Mouse (Mus musculus): ENCODE data around the gene Fbxw4.

- no peak for TF ChIP-seq POLR2A (IDR thresholded peaks at IDR 0.05; ENCODE audit: borderline replicate concordance, extremely low read depth, low read depth, low read length)
- TF ChIP-seq CTCF (IDR thresholded peaks at IDR 0.05; ENCODE audit: insufficient read depth, low read length), result no peak
Observed at GRCm38 (mm10) chr19:45583136-45583535, 77.0 kb downstream of the Fbxw4 start.
